Mouse (Mus musculus) spleen, postnatal 0 days (tissue): Measurements from ENCODE around the gene Tekt2. TPM values are rescaled to one million over a fixed set of nuclear protein-coding genes. Genes with fewer than 3 reads are reported as not detected.

Experiments
- polyA plus RNA-seq: library from polyadenylated mRNA; unstranded; fragments of >200 nt; fragmentation: Nextera tagmentation; extraction: Ambion mirVana; gene quantifications from 2 replicates; pipeline ENCODE4 v1.2.1, GENCODE M21; 2015

The Tekt2 gene
- 1.5 and 2.9 TPM in 2 replicates for polyA plus RNA-seq

GRCm38 (mm10) chr4:126325281-126325861 is at the start of gene Tekt2:
TSS of gene Tekt2 (minus strand) at chr4:126325688.

GRCm38 (mm10) chr4:126321111-126321853 is 4.2 kb downstream of the Tekt2 start, which contains the start of gene Adprhl2:
TSS of gene Adprhl2 (minus strand) at chr4:126321703.

GRCm38 (mm10) chr4:126286492-126286891 is 39.0 kb downstream of the Tekt2 start, which contains the start of gene Col8a2:
TSS of gene Col8a2 (plus strand) at chr4:126286793.

Other genes starting within 250 kb of the Tekt2 start
- 32.0 and 33.0 TPM in 2 replicates for gene Lsm10, start 229.1 kb downstream of the Tekt2 start, polyA plus RNA-seq
- gene Stk40, start 221.7 kb downstream of the Tekt2 start, polyA plus RNA-seq, result 9.9 and 12.5 TPM in 2 replicates
- 31.8 and 46.8 TPM in 2 replicates for gene Eva1b, start 177.9 kb downstream of the Tekt2 start, polyA plus RNA-seq
- 1.6 and 2.6 TPM in 2 replicates for gene Sh3d21, start 162.2 kb downstream of the Tekt2 start, polyA plus RNA-seq
- 111 and 114 TPM in 2 replicates for gene Thrap3, start 122.9 kb downstream of the Tekt2 start, polyA plus RNA-seq
- 11.8 and 13.7 TPM in 2 replicates for gene Map7d1, start 69.3 kb downstream of the Tekt2 start, polyA plus RNA-seq
- gene Trappc3, start 63.4 kb downstream of the Tekt2 start, polyA plus RNA-seq, result 49.4 and 57.1 TPM in 2 replicates
- gene Col8a2, start 38.9 kb downstream of the Tekt2 start, polyA plus RNA-seq, result 9.0 and 12.0 TPM in 2 replicates
- 27.9 and 33.9 TPM in 2 replicates for gene Adprhl2, start 4.0 kb downstream of the Tekt2 start, polyA plus RNA-seq
- gene Ago3, start 103.9 kb upstream of the Tekt2 start, polyA plus RNA-seq, result 7.5 and 8.5 TPM in 2 replicates
- 2.6 and 3.3 TPM in 2 replicates for gene Ago1, start 142.9 kb upstream of the Tekt2 start, polyA plus RNA-seq
- gene Ago4, start 207.8 kb upstream of the Tekt2 start, polyA plus RNA-seq, result 1.3 and 1.4 TPM in 2 replicates
- 58.1 and 77.2 TPM in 2 replicates for gene Clspn, start 231.2 kb upstream of the Tekt2 start, polyA plus RNA-seq